Mouse (Mus musculus) naive thymus-derived CD4-positive, alpha-beta T cell, adult 5 months (primary cell): ENCODE results near the gene Uxt. TPM values are rescaled to one million over a fixed set of nuclear protein-coding genes. Genes with fewer than 3 reads are reported as not detected.

Experiments
- polyA plus RNA-seq: library from polyadenylated mRNA; unstranded; fragments of 100-300 nt; shearing (Covaris generic); gene quantifications from one replicate; pipeline ENCODE4 v1.2.1, GENCODE M21; 2017

Gene Uxt
- polyA plus RNA-seq = 40.4 TPM

GRCm38 (mm10) chrX:20961477-20962378 lies at the start of gene Uxt:
Gene Uxt, minus strand, starts transcription at chrX:20962017.

DNA sequence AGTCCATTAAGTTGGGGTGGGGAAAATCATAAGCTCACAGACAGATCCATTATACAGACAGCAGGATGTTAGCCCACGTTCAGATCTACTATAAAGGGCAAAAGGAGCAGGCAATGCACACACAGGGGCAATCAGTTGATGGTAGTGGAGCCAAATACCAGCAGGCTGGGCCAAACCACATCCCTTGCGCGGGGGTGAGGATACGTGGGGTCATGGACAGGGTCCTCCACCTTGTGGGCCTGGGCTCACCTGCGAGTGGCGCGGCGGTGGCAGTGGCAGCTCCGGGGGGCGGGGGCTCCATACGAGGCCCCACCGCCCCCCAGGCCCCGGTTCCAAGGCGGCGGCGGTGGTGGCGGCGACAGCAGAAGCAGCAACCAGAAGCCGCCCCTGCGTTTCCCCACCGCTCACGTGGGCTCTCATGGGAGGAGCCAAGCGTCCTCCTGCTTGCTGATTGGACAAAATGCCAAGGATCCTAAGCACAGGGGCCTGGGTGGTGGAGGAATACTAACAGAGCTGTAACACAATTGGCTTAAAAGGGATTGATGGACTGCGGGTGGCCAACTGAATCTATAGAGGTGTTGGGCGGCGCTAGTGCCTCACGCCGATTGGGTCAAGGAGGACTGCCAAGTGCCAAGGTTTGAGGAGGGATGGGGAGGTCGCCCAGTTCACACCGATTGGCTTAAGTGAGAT lies 11.5 kb downstream of the Uxt start, which contains the start of gene Elk1:
TSS of gene Elk1 (minus strand) at position 418 of the 690 bp plus-strand sequence.

DNA sequence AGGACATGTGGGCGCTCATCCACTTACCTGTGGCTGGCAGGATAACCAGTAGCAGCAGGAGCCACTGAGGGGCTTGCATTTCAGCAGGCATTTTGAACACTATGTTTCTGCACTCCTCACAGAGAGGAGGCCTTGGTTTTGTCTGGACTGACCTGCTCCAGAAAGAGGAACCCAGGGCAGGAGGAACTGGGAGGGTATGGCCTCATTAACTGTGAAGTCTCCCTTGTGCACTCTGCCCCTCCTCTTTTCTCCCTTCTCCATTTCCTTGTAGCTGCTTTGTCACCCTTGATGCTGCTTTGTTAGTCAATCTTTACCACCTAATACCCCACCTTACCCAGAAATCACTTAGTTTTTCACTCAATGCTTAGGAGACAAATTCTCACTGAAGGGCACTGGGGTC lies 30.5 kb downstream of the Uxt start, which contains the start of gene Cfp:
TSS of gene Cfp (minus strand) at position 192 of the 400 bp plus-strand sequence.

DNA sequence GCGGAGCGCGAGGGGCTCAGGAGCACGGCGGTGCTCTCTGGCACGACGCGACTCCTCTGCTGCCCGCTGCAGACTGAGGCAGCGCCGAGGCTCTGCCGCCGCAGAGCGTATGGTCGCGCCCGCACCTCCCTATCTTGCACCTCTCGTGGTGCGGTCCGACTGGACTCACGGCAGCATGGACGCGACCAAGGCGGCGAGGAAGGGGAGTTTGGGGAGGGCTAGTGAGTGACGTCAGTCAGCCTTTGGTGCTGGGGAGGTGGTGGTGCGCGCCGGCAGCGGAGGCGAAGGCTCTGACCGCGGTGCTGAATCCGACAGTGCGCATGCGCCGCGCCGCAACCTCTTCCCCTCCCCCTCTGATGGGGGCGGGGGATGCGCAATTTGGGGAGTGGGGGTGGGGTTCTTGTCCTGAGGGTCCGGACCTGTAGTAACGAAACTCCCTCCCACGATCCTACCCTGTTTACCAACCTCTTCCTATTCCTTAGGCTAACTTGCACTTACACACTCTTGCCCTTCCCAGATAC lies 40.9 kb downstream of the Uxt start, which contains the start of gene Syn1:
TSS of gene Syn1 (minus strand) at position 161 of the 521 bp plus-strand sequence.

Other genes starting within 250 kb of the Uxt start
- 162 TPM for gene Araf, start 164.2 kb downstream of the Uxt start, polyA plus RNA-seq
- not detected for gene Timp1, start 91.9 kb downstream of the Uxt start, polyA plus RNA-seq
- gene Syn1, start 41.0 kb downstream of the Uxt start, polyA plus RNA-seq = 0.21 TPM
- gene Cfp, start 30.5 kb downstream of the Uxt start, polyA plus RNA-seq = 2.7 TPM
- gene Elk1, start 11.4 kb downstream of the Uxt start, polyA plus RNA-seq = 9.6 TPM
- 9.9 TPM for gene Zfp182, start 100.3 kb upstream of the Uxt start, polyA plus RNA-seq
- gene Spaca5, start 106.4 kb upstream of the Uxt start, polyA plus RNA-seq = not detected
- 1.6 TPM for gene Zfp300, start 127.5 kb upstream of the Uxt start, polyA plus RNA-seq
- not detected for gene Ssxa1, start 153.8 kb upstream of the Uxt start, polyA plus RNA-seq
- gene Gm21876, start 213.6 kb upstream of the Uxt start, polyA plus RNA-seq = not detected